Mouse (Mus musculus) cerebellum, adult 11 months (tissue): ENCODE measurements around the gene Gm17490.

Source experiments
- DNase-seq: peaks from one replicate; pipeline ENCODE4 v3.0.0; 2022

The Gm17490 gene

DNA sequence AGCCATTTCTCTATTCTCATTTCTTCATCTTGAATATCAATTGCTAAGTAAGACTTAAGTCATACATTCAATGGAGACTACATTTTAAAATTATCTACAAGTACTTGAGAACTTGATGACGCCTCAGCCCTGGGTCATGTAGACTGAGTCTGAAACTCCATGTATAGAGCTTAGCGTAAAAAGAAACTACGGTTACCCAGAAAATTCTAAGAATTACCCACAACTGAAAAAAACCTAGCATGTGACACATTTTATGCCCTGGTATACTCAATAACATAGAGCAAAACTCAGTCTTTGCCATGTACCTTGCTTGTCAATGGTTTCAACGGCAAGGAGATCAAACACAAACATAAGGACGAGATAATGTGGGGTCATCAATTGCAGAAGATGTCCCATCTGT lies at the start of gene Gm17490:
Gene Gm17490 (minus strand): TSS at position 375 of the 400 bp plus-strand sequence.
- no peak for DNase-seq

DNA sequence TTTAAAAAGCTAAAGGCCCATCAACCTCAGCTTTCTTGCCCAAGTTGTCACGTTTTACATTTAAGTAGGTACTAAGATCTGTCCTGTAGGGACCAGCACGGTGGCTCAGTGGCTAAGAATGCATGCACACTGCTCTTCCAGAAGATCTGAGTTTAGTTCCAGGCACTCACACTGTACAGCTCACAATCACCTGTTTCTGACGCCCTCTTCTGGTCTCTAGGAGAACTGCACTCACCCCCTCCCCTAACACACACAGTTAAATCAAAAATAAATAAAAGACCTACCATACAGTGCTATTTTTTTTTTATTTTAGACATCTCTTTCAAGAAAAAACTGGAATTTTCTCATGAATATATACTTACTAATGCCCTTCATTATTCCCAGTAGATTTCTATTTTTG lies 46.1 kb upstream of the Gm17490 start:
- DNase-seq: no peak

DNA sequence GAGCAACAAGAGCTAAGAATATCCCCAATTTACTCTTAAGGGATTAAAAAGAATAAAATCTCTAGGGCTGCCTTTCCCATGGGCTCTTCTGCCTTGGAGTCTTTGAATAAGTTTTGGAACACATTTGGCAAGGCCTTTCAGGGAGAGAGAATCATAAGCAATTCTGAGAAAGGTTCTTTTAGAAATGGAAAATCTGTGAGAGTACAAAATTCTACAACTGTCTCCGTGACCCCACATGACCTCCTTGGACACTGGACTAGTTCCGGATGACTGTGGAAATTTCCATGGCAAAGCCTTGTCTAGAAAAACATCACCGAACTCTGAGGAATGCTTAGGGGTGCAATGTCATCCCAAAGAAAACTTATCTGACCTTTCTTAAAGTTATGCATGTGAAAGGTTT lies 39.3 kb upstream of the Gm17490 start:
- DNase-seq: no peak

DNA sequence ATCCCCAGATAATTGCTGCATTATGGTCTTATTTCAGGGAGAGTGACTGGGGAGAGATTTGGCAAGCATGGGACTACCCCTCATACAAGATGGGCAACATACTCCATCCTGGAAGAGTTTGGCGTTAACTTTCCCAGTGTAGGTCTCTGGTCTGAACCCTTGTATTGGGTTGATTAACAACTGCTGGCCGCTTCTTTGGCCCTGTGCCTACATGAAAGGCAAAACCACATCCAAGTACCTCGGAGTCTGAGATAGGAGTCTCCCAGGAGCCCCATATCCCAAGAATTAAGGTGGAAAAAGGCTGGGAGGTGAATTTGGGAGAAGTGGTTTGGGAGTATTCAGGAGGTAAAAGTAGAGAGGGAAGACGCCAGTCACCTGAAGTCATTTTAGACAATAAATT lies 38.7 kb upstream of the Gm17490 start:
- DNase-seq: no peak

DNA sequence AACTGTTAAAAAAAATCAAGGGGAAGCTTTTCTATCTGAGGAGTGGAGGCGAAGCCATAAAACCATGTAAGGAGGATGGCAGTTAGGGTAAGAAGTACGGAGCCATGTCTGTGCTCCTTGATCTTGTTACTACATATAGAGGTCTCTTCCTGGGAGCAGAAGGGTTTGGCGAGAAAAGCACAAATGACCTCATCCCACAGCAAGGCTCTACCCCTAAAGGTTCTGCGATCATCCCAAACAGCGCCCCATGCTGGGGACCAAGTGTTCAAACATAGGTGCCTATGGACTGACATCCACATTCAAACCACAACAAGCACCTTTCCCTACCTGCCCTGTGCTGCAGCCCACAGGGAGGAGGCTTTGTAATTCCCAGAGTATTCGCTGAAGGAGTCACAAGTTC lies 38.3 kb upstream of the Gm17490 start:
- peak; percentile 2 for DNase-seq

DNA sequence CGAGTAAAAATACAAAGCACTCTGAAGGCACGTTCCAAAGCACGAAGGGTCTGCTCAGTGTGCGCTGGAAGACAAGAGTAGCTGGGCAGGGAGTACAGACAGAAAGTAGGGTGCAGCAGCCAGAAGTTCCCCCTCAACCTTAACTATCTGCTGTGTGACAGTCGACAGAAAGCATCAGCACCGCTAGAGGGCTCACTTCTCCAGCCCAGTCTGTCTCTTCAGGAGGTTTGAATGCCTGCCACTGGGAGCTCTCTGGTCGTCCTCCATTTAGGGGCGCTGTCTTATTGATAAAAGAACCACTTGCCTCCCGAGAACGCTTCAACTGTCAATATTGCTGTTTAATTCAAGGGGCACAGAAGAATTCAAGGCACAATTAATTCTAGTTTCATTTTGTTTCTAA lies 37.9 kb upstream of the Gm17490 start:
- DNase-seq: peak; percentile 43

DNA sequence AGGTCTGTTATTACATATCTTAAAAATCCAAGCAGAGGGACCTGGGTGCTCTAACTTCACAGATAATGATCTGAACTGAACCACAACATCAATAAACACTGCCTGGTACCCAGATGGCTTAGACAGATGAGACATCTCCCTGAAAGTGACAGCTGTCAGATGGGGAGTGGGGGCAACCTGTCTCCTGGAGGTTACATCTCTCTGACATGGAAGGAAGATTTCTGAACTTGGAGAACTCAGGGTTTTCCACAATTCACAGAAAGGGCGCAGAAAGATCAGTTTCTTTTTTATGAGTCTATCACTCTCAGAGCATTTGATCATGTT lies 36.8 kb upstream of the Gm17490 start:
- no peak for DNase-seq

DNA sequence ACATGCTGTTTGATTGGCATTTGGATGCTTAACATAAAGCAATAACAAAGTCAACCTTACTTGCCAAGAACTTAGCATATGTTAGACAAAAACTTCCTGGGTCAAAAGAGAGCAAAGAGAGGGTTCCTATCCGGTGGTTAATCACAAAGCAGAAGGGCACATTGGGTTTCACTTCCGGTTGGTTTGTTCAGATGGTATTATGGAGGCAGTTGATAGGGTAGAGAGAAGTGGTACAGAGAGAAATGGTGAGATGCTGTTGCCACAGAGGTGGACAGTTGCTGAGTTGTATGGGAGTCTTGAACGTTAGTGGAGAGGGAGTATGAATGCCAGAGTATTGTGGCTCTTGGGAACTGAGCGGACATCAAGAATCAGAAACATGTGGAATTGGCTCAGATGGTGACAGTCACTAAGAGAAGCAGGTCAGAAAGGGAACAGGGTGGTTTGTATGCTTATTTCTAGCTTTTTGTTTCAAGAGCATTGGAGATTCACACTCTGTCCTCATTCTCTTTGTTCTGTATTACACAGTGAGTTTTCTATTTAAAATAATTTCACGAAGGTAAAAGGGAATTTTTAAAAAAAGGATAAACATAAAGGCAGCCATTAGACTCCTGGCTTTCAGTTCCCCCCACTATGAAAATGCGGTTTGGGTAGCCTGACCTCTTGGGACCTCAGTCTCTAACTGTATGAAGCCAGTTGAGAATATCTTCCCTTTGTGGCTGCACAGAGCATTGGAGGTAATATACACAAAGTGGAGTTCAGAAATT lies 36.3 kb upstream of the Gm17490 start:
- no peak for DNase-seq

DNA sequence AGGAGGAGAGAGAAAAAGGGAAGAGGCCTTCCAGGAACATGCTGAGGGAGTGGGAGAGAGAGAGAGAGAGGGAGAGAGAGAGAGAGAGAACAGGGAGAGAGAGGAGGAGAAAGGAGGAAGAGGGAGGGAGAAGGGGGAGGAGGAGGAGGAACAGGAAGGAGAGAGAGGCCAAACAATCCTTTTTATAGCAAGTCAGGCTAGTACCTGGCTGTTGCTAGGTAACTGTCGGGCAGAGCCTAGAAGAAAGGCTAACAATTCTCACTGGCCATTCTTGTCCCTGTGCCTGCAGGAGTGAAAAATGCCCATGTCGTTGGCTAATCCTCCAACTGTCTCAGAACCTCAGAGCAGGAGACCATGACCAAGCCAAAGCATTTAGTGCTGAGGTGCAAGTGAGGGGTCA lies 33.2 kb upstream of the Gm17490 start:
- no peak for DNase-seq

DNA sequence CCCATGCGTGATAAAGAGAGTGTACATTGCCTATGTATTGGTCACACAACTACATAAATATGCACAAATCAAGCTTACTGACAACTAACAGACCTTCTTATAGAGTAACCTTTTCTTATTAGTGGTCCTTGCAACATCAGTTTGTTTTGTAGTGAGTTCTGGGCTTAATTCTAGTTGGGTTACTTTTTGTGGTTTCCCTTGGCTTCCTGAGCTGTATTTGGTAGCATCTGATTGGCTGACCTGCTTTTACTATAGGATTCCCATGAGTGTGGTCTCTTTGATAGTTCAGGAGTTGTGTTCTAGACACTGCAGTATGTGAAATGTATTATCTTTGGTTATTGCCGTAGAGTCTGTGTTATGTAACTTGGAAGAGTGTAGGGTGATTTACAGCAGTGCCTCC lies 31.5 kb upstream of the Gm17490 start:
- no peak for DNase-seq

DNA sequence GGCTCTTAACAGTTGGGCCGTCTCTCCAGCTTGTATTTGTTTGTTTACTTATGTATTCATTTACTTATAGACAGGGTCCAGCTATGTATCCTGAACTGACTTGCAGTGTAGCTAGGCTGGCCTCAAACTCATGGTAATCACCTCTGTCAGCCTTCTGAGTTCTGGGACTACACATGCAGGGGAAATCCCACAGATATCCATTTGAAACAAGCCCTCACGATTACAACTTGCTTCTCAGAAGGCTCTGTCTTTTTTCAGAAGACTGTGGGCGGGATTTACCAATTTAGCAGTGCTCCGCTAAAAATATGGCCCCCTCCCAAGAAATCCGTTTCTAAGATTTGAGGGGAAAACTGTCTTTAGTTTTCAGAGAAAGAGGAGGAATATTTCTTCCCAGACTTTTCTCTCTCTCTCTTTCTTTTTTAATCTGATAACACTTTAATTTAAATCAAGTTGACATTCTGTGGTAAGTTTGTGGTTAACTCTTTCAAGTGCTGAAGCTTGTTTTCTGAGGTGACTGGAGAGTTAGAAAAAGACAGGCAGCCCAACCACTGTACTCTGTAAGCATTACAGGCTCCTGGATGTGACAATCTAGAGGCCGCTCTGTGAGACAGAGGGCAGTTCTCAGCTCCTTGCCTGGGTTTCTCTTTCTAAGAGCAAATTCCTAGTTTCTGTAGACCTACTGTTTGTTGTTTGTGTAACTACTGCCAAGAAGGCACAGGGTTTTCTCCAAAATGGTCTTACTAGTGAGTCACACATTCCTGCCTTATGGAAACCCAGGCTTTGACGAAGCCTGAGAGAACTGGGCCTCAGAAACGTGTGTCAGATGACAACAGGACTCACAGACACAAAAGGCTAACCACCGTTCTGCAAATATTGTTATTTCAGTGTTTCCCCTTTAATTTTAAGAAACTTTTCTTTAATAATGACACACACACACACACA lies 29.2 kb upstream of the Gm17490 start:
- DNase-seq: no peak

DNA sequence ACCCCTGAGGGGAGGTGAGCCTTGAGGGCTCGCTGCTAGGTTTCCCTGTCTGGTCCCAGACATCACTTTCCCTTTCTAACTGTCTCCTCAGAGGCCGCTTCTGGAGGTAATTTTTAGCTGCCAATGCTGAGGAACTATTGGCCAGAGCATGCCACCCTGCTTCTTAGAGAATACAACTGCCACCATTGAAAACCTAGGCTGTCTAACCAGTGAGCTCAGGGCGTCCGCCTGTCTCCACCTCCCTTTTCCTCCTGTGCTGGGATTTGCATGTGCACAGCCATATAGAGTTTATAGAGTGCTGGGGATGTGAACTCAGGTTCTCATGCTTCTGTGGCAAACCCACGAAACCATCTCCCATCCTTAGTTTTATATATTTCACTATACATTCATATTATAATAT lies 27.7 kb upstream of the Gm17490 start:
- no peak for DNase-seq

DNA sequence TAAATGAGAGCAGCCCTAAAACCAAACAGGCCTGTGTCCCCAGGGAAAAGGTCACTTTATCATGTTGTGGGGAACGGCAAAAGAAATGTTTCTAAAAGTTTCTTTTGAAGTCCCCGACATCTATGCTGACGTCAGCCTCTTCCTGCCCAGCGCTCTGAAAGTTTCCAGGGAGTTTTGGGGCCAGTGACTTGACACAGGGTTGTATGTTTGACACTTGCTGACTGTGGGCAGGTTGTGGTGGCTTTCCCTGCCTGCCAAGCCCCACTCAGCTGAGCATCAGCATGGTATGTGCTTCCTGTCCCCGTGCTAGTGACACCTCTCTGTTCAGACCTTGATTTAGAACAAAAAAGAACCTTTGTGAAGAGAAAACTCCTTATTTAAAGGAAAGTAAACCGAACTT lies 27.3 kb upstream of the Gm17490 start:
- DNase-seq: no peak

DNA sequence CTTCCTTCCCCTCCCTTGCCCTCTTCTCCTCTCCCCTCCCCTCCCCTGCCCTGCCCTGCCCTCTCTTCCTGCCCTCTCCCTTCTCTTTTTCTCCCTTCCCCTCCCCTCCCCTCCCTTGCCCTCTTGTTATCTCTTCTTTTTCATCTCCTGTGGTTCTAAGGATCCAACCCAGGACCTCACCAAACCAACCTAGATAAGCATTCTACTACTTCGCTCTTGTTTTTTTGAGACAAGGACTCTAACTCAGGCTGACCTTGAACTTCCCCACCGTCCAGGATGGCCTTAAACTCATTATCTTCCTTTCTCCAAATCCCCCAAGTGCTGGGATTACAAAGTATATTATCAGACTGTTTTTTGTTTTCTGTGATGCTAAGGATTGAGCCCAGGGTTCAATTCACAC lies 26.7 kb upstream of the Gm17490 start:
- no peak for DNase-seq

DNA sequence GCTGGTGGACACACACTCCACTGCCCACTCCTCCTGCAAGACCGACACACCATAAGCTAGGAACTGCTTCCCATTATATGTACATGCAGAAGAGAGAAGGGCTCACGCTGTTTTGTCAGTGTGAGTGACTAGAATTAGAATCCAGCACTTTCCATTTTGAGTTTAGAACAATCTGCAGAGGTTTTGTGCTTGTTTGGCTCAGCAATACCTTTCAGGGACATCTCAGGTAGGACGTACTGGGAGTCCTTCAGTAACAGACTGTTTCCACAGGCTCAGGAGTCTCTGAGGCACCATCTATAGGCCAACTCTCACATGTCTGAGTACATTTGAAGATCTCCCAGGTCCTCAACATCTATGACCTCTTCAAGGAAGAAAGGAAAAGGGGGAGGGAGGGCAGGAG lies 26.1 kb upstream of the Gm17490 start:
- DNase-seq: no peak

DNA sequence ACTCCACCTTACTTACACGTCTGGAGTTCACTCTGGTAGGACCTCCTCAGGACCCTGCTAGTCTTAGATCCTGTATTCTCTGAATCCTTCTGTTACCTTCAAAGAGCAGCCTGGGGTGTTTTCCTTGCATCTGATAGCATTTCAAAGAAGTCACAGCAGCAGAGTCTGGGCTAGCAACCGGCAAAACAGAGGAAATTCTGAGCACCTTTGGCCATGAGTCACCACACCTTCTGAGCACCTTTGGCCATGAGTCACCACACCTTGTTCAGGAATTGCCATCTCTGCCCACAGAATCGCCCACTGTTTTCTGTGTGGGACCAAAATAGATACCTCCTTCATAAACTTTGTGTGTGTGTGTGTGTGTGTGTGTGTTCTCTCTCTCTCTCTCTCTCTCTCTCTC lies 25.4 kb upstream of the Gm17490 start:
- no peak for DNase-seq

DNA sequence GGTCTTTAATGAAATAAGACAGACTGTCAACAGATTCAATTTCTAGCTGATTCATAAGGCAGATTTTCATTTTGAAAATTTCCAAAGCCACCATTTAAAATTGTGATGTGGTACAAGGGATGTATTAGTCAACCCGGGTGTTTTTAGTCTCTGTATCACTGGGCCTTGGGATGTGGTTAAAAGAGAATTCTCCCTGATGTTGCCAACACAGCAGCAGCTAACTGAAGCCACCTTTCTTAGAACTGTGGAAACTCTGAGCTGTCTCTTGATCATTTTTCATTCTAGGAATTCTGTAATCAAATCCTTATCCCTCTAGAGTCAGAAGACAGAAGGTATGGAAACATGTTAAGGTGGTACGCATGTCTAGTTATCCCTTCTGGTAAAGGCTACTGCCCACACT lies 19.2 kb upstream of the Gm17490 start:
- no peak for DNase-seq

DNA sequence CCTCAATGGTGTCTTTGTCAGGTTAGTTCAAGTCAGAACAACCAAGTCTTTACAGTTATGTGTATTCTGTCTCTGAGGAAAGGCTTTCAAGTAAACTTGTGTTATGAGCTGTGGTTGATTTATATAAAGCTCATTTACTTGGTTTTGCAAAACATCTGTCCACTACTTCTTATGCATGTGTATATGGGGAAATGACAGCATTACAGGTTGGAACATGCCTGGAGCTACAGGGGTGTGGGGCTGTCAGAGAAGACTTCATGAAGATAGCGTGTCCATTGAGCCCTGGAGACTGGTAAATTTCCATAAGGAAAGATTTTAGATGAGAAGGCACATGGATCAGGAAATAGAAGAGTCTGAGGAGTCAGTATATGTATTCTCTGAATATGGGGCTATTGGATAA lies 18.0 kb upstream of the Gm17490 start:
- no peak for DNase-seq

DNA sequence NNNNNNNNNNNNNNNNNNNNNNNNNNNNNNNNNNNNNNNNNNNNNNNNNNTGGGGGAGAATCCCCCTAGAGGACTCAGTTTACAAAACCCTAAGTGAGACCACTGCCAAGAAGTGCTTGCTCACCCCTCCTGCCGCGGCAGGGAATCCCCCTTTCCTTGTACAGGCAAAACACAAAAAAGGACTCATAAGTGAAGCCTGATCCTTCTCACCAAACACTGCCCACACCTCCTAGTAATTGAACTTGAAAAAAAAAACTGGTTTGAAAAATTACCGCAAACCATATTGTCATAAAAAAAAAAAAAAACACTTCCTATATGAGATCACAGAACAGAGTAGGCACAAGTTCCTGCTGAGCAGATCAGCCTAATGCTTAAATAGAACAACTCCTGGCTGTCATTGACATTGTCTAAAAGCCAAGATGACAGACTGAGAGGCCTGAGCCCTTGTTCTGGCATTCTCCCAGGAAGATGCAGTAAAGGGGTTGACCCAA lies 16.4 kb upstream of the Gm17490 start, which contains the start of gene Il2ra:
Gene Il2ra (plus strand): TSS at position 357 of the 491 bp plus-strand sequence.
- no peak for DNase-seq

DNA sequence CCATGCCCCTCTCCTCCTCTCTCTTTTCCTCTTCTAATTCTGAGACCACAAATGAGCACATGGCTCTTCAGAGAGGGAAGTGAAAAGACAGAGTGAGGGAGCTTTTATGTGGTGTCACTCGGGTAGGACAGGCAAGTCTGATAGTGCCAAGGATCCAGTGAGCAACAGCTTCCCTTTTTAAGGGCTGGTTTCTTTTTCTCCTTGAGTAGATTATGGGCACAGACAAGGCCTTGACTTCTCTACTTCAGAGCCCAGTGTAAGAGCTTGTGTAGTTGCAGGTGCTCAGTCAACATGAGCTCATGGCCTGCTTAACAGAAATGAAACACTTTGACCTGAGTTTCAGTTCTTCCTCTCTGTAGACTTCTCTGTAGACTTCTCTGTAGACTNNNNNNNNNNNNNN lies 11.1 kb upstream of the Gm17490 start:
- no peak for DNase-seq

DNA sequence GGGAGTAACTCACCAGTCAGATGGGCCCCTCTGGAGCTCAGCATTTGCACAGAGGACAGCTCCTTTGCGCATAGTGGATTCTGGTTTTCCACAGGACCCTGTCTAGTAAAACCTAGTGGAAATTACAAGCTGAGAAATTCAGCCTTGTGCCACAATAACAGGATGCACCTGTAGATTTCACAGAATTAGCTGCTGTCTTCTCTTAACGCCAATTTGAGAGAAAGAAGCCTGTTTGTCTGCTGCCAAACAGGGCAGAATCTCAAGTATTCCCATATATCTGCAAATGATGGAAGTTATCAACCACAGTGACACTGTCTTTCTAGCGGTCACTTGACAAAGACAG lies 10.0 kb upstream of the Gm17490 start:
- no peak for DNase-seq

DNA sequence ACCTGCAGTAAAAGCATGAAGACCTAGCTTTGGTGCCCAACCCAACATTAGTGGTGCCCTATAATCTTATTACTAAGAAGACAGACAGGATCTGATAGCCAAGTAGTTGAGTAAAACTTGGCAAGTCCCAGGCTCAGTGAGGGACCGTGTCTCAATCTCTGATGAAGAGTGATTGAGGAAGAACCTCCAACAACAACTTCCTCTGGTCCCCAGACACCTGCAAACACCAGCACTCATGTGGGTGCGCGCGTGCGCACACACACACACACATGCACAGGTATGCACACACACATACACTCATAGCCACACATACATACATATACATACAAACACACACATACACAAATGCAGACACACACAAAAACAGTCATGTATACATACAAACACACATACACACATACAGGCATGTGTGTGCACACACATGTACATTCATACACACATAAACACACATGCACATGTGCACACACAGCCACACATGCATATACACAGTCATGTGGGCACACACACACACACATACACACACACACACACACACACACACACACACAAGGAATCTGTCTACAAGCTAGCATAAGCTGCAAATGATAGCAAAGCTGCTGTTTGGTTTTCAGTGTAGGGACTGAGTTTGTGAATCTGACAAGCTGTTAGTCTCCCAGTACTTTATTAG lies 9.5 kb upstream of the Gm17490 start:
- DNase-seq: no peak

DNA sequence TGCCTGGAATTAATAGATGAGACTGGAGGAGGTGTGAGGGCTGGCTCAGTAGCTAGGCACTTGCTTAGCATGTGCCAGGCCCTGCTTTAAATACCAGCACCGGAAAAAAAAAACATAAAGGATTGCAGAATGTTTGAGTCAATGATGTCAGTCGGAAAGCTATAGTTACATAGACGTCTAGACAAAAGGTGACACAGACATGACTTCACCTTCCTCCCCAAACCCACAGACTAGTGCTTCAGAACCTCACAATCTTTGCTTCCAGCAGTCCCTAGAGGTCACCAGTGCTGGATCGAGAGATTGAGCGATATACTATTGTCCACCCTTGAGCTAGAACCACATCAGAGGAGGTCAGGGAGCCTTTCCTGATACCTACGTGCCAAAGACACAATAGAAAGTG lies 9.0 kb upstream of the Gm17490 start:
- DNase-seq: no peak

DNA sequence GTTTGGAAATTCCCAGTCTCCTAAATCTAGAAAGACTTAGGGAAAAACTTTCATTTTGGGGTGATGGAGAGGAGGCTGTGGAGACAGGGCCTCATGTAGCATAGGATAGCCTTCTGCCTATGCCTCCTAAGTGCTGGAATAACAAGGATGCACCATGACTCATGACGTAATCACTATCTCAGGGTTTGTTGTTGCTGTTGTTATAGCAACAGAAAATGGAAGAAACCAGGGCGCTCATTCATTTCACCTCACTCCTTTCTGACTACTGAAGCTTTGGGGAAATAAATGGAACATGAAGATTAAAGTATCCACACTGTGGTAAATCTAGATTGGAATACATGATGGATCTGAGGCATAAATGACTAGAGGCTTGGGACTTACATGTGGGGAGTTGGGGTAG lies 2.3 kb downstream of the Gm17490 start:
- DNase-seq: no peak
